Mouse (Mus musculus): ENCODE data around the gene Umad1.

The Umad1 gene

DNA sequence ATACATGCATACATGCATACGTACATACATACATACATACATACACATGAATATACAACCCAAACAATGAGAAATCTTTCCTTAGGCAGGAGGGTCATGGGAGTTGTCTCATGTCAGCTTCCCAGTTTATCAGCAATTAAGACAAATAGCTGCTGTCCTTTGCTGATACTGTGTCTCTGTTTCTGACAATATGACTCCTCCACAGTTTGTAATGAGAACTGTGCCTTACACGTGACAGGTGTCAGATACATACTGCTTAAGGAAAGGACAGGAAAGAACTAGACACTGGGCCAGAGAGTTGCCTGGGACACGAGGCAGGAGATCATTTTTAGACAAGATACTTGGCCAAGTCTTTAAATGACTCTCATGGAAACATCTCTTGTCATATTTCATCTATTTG lies 215.2 kb downstream of the Umad1 start:
- in situ Hi-C loops (cut with MseI, MboI): no loop called here

DNA sequence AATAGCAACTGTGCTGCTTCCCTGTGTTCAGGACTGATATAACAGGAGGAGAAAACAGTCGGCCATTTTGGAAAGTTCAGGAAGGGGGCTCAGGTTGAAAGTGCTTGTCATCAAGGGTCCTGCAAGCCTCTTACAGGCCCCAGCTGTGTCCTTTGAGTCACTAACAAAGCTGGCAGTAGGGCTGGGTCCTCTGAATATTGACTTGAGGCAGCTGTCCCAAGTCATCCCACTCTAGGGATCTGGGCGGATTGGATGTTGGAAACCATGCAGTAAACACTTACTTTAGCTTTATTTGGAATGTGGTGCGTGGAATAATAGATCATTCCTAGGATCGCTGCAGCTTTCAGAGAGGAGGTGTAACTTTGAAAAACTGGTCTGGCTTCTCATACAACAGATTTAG lies 215.7 kb downstream of the Umad1 start:
- in situ Hi-C loops (cut with MseI, MboI): no loop called here

DNA sequence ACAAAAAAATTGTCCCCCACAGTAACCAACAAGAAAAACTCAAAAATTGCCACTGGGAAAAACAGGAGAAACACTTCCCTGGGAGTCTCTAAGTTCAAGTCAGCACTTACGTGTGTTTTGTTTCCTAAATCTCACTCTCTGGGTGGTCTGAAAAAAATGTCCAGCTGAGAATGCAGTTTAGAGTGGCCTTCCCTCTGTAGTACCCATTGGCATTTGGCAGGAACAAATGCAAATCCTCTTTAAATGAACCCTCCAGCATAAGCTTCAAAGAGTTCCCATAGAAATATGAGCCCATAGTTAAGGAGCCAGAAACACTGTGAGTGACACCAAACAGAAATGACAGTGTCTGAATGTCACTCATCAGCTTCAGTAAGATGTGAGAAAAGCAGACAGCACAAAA lies 220.1 kb downstream of the Umad1 start:
- in situ Hi-C loops (cut with MseI, MboI): no loop called here

DNA sequence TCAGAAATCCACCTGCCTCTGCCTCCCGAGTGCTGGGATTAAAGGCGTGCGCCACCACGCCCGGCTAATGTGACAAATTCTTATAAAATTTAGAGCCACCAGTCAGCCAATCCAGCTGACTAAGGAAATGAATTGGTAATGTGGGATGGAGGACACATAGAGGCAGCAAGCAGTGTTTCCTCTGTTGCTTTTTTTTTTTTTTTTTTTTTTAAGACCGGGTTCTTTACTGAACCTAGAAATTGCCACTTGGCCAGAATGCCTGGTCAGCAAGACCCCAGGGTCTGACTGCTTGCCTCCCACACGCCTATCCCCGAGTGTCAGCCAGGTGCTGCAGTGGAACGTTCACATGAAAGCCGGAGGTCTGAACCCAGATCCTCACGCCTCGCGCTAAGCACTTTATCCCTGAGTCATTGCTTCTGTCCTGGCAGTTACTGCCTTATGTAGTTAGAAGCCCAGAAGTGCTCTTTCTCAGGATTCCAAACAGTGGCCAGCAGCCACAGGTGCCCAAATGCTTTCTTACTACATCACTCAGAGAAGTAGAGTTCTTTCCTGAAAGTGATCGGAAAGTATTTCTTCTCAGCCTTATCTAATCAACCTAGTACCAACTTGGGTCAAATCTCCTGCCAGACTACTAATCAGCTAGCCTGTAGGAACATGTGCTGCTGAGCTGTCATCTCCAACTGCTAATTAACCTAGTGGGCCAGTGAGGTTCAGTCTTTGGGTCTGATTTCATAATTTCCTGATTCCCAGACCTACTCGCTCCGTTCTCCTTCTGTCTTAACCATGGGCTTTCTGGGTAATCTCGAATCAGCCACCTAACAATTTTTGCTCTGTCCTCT lies 225.6 kb downstream of the Umad1 start:
- in situ Hi-C loops (cut with MseI, MboI): no loop called here

DNA sequence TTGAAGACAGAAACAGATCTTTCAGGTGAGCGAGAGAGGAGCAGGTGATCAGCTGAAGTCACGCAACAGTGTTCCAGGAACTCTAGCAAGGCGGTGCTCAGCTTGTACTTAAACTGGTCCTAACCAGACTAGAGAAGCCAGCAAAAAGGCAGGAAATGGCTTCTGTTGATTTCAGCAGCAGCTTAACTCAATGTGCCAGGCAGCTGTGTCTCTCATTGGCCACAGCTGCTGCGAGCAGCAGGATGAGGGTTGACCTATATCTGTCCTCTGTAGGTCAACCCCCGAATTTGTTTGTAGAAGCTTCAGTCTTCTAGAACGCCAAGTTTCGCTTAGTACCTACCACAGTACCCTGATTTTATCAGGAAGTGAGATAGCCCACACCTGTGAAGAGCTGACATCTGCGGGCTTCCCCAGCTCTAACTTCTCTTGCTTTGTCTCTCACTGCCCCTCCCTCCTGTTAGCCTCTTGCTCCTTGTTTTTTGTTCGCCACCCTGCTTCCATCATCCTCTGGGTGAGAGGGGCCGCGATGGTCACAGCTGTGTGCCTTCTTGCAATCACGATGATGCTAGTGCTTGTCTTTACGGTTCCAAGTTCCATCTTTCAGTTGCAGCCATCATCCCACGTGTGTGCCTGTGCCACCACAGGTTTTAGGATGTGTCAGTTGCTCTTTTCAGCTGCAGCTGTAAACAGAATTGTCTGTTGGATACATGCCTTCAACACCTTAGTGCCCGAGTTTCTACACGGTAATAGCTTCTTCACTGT lies 226.5 kb downstream of the Umad1 start:
- in situ Hi-C loops (cut with MseI, MboI): no loop called here

DNA sequence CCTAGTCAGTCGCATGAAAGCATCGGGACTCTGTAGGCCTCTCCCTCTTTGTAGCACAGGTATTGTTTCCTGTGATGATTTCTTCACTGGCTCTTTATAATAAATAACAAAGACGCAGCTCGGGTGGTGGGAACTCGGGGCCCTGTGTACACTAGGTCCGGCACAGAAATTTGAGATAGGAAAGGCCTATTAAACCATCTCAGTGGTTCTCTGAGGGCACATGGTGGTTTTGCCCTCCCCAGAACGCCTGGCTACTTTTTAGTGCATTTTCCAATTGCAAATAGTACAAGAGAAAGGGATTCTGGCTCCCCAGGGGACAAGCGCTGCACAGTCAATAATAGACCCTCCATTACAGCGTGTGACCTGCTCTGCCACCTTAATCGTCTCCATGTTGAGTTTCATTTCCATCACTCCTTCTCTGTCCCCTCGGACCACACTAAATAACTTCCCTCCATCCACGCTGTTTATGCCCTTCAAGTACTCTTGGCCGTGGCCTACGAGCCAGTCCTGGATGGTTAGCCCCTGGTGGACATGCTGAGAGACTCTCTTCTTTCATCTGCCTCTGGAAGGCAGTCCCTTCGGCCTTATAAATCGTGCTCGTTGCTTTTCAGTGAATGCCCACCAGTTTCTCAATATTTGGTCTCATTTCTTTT lies 227.4 kb downstream of the Umad1 start:
- in situ Hi-C loops (cut with MseI, MboI): no loop called here

DNA sequence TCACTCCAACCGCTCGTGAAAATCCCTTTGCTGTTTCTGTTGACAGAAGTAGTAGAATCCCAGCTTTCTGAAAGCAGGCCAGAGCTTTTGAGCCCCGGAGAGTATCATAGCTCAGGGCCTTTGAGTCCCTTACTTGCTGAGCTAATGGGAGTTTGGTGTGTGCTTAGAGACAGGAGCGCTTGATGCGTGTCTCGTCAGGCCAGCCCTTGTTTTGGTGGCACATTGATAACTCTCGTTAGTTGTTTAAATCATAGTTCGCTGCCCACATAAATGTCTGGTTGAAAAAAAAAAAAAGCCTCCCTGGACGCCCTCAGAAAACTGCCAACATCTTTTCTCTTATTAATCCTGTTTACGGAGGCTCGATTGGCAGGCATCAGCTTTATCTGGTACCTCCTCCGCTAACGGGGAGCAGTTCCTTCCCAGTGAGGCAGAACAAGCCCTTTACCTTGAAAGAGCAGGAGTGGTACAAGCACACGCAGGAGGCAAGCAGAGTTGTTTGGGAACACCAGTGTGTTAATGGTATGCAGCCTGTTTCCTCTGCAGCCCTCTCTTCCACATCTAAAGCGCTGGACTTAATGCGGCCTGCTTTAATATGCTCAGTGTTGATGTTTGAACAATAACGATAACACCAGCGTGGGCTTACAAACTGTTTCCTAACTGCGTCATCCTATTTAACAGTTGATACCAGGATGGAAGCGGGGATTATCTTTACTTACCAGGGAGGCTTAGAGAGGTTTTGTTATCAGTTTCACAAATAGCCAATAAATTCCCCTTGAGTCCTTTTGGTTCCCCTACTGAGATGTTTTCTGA lies 228.2 kb downstream of the Umad1 start:
- in situ Hi-C loops (cut with MseI, MboI): no loop called here

DNA sequence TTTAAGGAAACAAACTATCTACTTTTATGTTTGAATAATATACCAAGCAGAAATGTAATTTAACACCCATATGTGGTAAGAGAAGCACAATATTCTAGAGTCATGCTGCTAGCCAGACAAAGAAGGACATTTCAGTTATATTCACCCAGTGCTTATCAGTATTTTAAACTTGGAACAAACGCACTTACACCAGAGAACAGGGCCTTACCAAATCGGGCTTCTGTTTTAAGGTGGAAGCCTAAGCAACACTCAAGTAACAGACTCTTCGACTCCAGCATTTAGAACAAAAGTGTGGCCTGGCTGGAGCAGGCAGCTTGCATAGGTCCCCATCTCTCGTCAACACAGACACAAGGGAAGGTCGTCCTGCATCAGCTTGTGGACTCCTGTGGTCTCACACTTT lies 229.2 kb downstream of the Umad1 start:
- in situ Hi-C loops (cut with MseI, MboI): no loop called here

DNA sequence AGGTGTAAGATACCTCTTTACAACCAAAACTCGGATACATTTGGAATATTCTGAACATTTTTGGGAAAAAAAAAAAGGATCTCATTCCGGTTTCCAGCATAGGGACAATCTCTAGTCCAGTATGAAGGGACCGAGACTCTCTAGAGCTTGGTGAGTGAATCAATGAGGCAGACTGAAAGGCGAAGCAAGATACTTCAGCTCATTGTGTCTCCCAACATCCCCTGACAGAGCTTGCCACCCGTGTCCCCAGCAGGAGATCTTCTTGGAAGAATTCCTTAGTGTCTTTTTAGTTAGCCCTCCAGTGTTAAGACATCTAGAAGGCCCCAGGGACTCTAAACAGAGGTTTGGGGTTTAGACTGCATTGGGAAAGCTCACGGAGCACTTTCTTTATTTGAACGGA lies 230.2 kb downstream of the Umad1 start:
- in situ Hi-C loops (cut with MseI, MboI): no loop called here

DNA sequence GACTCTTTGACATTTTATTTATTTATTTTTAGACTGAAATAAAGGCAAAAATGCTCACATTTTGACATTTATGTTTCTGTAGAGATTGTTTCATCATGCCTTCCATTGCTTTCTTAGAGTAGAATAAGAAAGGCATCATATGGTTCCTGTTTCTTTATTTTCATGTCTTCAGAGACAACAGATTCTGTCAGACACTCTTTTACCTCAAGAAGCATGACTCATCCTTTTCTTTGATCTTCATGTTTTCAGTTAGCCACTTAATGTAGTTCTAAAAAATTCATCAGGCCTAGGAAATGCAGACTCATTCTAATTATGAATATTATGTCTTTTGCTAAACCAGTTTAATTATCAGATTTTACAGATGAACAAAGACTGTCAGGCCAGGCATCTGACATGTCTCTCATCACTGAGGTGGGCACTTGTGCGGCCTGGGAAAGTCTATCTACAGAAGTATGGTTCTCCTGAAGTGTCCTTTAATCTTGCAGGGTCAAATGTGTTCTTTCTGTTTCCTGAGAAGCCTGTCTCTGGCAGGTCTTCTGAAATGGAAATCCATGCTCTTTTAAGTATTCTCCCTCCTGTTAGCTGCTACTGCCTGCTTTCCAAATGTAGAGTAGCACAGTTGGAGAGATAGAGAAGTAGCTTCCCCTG lies 231.0 kb downstream of the Umad1 start:
- in situ Hi-C loops (cut with MseI, MboI): no loop called here

DNA sequence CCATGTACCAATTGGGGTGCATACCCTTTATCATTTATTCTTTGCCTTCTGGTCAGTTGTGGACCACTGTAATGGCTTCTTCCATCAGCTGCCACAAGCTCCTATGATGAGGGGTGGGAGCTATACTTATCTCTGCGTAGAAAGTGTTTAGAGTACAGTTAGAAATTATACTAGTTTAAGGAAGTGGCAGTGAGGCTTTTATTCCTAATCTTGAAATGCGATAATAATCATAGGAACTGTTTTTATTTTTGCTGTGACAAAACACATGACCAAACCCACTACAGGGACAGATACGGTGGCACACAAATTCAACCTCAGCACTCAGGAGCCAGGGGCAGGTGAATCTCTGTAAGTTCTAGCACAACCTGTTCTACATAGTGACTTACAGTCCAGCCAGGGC lies 233.2 kb downstream of the Umad1 start:
- in situ Hi-C loops (cut with MseI, MboI): no loop called here

DNA sequence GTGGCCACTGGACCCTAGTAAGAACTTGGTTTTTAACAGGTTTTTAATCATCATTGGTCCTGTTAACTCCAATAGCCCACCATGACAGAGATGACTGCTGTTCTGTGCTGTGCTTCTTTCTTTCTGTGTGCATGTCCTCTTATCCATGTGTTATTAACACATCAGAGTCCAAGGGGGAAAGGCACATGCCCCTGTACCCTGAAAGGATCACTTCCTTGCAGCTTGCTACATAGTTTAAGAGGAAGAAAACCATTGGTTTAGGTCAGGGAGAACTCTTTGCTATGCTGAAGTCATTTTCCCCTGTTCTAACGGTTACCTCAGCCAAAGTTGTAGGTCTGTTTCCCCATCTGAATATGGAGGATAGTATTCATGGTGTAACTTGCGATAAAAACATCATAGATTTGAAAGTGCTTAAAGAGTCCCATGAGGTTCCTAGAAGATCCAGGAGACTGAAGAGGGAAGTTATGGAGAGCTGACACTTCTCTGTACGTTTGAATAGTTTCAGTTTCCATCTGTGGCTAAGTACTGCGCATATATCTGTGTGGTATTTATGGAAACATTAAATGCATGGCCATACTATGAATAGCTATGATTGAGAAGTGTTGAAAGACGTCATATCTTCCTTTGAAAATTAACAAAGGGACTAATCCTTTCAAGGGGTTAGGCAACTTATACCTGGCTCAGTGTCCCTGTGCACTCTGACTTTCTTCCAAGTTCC lies 236.2 kb downstream of the Umad1 start:
- in situ Hi-C loops (cut with MseI, MboI): no loop called here

DNA sequence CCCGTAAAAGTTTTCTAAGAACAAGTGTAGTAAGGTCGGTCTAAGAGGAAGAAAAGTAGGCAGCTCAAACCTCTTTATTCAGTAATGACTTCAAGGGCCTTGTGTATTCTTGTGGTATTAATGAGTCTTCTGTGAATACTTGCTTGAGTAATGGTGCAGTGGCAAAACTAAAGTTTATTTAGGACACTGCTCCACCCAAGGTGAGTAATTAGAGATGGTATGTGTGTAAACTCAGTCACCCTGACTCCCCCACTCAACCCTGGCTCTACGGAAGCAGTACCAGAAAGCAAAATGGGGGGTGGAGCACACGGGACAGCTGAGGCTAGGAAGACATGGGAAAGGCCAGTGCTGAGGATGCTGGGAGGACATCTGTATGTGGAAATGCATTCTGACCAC lies 236.7 kb downstream of the Umad1 start:
- in situ Hi-C loops (cut with MseI, MboI): no loop called here

DNA sequence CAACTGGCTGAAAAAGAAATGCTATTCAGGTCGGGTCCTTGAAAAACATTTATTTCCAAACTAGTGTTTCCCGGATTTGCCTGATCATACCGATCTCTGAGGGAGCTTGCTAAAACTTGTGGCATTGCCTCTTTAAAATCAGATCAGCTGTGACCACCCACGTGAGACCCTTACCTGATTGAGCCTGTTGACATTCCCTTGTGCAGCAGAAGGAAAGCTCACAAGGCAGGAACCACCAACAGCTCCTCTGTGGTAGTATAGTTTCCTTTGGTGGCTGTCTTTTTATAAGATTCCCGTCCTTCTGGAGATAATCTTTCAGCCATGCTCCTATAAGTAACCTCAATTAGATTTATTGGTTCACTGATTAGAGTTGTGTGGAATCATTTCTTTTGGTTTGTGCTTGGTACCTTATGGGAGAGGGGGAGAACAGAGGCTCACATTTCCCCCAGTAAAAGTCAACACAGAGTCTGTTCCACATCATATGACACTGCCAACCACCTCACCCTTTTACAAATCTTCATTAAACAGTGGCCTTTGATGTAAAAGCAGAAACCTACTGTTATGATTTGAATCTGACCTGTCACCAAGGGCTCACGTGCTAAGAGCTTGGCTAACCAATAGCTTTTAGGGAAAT lies 238.3 kb downstream of the Umad1 start:
- in situ Hi-C loops (cut with MseI, MboI): no loop called here

DNA sequence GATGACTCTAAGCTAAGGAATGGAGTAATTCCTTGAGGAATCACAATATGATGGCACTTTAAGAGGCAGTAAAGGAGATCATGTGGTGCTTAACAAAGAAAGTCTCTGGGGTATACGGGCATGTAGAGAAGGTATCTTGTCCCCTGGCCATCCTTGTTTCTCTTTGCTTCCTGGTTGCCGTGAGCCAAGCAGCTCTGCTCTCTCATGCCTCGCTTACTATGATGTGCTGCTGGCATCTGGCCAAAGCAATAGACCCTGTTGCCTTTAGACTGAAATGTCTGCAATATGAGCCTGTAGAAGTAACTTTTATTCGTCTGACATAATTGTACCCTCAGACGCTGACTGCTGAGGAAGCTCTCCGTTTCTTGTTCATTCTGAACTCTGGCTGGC lies 238.8 kb downstream of the Umad1 start:
- in situ Hi-C loops (cut with MseI, MboI): no loop called here

DNA sequence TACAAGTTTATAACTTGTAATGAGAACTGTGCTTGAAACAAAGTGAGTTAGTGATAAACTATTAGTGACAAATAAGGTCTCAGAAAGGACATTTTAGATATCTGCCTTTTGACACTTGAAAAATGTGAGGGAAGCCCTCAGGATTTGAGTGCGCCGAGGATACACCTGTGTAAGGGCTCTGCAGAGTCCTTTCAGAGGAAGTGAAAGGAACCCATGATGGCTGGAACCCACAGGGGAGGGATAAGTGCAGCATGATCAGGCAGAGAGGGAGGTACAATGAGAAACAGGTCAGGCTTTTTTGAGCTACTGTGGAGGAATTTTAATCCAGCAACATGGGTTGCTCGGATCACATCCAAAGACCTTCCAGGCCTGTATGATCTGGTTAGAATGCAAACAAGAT lies 239.9 kb downstream of the Umad1 start:
- in situ Hi-C loops (cut with MseI, MboI): no loop called here

DNA sequence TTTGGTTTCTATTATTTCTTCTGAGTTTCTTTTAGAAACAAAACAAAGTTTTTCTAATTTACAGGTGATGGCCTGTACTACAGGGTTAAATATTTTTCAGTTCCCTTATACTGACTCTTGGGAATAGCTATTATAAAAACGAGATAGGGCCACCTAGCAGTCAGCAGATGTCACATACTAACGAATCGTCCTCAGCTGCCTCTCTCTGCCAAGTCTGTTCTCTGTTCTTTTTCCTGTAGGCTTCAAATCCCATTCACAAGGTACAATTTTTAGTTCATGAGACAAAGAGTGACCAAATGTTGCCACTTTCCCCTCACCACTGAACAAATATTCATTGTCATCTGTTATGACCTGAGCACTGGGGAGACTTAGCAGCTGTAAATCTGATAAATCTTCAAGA lies 244.9 kb downstream of the Umad1 start:
- in situ Hi-C loops (cut with MseI, MboI): no loop called here

DNA sequence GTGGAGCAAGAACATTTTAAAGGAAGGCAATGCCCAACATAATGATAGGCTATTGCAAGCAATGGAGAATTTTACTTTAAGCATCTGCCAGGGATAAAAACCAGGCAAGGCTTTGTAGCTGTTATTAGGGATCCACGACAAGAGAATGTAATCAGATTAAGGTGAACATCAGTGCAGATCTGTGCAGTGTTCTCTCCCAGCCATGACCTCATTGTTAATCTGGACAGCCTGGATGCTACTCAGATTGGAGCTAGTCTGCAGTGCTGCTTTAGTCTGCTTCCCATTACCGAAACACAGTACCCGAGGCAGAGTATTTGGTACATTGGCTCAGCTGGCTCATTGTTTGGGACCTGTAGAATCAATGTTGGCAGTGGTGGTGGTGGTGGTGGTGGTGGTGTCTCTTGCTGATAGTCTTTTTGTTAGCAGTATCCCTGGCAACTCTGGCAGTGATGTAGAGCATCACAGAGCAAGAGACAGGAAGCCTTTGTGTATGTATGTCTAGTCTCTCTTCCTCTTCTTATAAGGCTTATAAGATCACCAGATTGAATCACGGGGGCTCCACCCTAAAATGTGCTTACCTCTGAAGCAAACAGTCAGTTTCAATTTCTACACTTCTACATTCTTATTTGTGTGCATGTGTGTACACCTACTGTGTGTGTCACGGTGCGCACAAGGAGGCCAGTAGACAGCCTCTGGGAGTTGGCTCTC lies 245.6 kb downstream of the Umad1 start:
- in situ Hi-C loops (cut with MseI, MboI): no loop called here

DNA sequence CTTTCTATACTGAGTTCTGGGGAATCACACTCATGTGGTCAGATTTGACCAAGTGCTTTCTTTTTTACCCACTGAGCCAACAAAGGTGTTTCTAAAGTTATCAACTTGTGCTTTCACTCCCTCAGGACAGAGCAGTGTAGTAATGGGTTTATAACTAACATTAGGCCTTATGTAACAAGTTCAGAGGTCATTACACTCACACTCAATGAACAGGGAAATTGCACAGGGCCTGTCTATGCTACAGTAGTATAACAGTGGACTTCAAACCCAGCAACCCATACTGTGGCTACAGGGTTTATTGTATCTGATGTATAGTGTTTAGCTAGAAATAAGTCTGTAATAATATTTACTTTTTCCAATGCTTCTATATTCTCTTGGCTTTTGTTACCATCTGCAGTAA lies 247.5 kb downstream of the Umad1 start:
- in situ Hi-C loops (cut with MseI, MboI): no loop called here

Measured in mouse trophoblast stem cell (cell line).